Mouse (Mus musculus) A20 (cell line): ENCODE data around the gene Gm13090.

Experiments used
- DNase-seq: peaks from one replicate; pipeline ENCODE4 v3.0.0-alpha.2; 2011; ENCODE audit warnings: low read depth, low spot score

Gene Gm13090

DNA sequence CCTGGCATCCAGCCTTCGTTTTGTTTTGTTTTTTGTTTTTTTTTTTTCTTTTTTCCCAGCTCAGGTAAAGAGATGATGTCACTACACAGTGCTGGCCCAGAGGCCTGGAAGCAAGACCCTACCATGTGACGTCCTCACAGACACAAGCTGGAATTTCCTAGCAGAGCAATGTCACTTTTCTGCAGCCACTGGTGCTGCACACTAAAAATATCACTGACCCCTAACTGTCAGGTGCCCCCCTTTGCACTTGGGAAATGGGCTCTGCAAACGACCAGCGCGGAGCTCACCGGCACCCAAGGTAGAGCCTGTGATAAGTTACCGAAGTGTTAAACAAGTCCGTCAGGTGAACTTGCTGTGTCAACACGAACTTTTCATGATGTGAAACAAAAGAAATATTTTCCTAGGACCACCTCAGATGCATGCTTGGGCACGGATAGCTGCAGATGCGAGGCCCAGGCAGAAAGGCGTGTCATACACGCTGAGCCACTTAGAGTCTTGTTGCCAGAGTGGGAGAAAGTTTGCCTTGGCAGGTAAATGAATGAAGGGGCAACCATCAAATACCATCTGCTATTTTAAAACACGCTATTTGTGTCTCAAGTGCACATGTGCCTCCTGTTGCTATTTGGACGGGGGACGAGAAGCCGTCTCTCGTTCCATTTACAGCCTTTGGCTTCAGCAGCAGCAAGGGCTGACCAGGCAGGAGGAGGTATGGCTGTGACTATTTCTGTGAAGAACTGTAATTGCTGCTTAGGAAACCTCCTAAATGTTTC lies 7.1 kb downstream of the Gm13090 start:
- DNase-seq, result no peak

DNA sequence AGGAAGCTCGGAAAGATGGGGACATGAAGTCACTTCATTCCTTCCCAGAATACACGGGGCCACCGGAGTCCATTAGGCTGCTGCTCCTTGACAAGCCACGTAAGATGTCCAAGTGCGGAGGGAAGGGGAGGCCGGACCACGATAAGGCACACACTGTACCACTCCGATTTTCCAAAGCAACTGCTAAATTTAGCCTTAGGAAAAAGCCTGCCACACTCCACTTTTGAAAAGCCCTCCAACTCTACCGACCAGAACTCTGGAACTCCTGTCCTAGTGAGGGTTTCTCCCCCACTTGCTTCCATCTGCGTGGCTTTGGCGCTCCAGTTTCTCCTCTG lies 7.7 kb downstream of the Gm13090 start:
- DNase-seq, result no peak

DNA sequence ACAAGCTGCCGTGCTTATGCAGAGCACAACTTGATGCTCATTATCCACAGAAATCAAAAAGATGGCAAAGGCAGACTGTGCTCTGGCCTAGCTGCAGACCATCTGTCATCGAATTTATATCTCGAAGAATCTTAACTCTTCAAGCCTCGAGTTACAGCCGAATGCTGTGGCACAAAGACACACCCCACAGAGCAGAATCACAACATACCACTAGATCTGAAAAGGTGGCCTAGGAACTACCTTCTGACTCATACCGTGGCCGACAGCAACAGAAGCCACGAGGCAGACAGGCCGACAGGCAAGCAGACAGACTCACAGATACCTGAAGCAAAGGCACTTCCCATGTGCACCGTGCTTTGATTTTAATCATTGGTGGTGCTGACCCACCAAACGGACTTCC lies 14.3 kb downstream of the Gm13090 start:
- no peak for DNase-seq

DNA sequence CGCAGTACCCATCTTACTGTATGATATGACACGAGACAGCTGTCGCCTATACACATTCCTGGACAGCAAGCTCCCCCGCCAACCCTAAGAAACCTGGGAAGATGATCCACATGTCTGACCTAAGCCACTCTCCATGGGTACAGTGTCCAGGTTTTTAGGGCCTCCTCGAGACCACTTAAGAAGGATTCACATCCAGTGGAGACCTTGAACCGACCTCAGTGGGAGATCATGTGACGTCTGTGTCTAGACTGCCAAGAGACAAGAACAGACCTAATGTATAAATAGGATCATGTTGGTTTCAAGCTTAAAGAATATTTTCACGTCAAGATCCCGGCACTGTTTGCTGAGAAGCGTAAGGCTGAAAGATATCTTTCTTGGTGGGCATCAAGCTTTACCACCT lies 14.8 kb downstream of the Gm13090 start:
- no peak for DNase-seq

DNA sequence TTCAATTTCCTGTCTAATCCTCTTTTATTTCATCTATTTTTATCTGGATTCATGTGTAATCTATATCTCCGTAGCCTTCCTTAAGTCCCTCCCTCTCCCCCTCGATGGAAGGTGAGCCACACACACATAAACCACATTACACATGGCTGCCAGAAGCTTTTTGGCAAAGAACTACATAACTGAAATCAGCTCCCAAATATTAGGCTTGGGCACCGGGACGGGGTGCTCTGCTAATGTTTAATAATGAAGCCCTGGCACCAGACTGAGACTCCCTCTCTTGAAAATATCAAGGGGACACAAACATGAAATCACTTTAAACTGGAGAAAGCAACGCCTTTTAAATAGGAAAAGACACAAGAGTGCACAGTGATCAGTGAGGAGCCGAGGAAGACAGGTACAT lies 16.5 kb downstream of the Gm13090 start:
- DNase-seq, result no peak

DNA sequence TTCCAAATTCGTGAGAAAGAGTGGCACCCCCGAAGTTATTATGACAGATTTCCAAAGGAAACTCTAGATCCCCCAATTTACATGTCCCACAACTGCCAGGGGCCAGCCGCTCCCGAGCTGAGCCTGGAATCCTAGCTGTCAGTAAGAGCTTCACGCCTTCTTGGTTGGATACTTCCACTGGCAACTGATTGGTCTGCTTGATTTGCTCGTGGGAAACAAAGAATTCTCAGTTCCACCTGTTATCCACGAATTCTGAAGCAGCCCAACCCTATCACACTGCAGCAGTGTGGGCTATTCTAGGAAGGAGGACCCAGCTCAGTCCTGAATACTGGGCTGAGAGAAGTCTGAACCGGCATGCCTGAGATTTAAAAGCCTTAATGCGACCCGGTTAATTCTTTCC lies 17.1 kb downstream of the Gm13090 start:
- no peak for DNase-seq

DNA sequence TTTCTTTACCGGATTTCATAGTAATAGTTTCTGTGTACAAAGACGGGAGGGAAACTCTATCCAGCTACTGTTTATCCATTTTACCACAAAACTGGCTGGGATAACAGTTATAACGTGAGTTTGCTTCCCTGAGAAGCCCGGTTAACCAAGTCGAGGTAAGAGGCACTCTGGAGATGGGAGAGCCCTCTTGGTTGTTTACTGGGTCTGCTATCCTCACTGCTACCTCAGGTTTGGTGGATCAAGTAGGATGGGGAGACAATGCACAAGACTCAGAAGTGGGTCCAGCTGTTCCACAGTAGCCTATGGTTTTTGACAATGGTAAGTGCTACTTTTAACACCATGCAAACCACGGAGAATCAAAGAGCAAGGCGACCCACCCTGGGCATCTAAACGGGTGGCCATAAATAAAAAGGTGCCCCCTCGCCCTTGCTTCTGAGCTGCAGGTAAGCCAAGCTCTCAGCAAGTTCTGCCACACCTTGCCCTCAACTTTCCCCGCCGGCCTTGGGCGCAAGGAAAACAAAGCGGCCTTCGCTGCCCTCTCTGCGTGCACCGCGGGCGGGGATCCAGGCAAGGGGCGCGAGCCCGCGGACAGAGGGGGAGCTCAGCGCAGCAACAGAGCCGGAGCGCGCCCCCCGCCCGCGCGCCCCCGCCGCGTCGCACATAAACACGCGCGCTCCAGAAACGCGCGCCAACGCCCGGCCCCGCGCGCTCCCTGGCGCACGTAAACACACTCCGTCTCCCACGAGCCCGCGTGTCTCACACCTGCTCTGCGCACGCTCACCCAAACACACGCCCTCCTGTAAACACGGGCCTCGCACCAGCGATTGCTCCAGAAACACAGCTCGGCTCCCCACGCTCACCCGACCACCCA lies 18.0 kb downstream of the Gm13090 start:
- DNase-seq, result no peak

DNA sequence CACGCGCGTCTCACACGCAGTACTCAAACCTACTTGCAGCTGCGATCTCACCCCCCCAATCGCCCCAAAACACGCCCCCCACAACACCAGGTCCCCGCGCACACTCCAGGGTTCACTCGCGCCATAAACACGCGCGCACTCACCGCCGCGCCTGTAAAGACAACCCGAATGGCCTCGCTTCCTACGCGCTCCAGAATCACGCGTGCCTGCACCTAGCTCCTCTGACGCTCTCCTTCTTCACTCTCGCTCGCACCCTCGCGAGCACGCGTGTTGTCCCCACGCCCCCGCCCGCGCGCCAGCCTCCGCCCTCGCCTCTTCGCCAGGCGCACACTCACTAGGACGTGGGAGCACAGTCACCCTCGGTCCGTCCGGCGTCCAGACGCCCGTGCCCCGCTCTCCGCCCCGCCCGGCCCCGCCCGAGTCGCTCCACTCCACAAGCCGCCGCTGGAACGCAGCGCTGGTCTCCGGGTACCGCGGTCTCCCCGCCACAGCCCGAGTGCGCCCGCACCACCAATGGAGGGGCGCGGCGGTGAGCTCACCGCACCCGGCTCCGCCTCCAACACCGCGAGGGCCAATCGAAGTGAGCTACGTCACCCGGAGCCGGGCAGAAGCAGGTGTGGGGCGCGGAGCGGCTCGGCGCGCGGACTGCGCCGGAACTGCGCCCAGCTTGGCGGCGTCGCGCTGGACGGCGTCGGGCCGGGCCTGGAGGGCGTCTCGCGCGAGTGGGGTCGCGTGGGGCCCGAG lies 18.8 kb downstream of the Gm13090 start:
- DNase-seq, result no peak

DNA sequence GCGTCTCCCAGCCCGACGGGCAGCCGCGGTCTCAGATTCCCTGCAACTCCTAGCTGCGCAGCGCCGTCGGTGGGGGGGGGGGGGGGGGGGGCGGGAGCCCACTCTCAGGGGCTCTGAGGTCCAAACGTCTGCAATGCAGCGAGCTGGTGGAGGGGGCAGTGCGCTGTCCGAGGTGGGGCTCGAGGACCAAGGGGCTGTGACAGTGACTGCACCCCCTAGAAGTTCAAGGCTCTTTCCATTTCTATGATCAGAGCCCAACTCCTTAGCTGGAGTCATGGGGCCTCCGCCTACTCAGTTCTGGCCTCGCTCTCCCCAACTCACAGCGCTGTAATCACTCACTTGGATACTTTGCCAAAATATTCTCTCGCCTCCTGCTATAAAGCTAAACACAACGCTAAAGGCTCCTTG lies 19.5 kb downstream of the Gm13090 start:
- DNase-seq, result no peak

DNA sequence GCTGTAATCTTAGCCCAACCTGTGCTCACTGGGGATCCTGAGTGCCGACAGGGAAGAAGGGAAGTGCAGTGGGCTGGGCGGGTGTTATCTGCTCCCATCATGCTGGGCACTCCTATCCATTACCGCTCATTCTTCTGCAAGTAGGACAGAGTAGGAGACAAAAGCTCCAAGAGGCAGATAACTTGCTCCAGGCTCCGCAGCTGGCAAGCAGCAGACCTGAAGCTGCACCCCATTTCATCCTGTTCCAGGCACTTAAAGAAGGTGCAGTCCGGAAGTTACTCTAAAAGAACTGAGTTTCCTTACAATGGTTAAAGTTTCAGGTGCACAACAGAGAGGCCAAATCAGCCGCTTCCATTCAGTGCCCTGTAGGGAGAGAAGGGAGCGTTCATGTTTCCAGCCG lies 21.9 kb downstream of the Gm13090 start:
- DNase-seq, result no peak

DNA sequence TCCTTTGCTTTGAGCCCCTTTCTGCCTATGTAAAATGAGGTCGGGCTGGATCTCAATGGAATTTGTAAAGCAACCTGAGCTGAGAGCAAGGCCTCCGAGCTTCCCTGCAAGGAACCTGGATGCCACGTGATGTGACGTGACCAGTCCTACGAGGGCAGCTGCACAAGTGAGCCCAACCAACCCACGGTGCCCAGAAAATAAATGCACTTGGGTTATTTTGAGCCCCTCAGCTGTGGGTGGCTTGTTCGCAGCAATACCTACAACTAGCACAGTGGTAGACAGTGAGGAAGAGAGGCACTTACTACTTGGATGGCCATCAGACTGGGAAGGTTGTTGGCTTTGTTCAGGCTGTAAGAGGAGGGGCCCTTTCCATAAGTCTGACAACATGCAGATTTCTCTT lies 25.2 kb downstream of the Gm13090 start:
- DNase-seq, result no peak

DNA sequence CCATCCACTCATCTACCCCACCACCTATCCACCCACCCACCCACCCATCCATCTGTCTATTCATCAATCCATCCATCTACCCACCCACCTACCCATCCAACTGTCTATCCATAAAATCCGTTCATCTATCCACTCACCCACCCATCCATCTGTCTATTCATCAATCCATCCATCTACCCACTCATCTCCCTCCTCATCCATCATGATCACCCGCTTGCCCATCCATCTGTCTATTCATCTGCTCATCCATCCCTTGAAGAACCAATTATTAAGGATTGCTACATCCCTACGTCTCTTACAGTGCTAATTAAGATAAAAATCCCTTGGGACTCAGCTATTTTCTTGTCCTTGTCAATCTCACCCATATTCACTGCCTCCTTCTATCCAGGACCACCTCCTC lies 29.5 kb downstream of the Gm13090 start:
- no peak for DNase-seq

DNA sequence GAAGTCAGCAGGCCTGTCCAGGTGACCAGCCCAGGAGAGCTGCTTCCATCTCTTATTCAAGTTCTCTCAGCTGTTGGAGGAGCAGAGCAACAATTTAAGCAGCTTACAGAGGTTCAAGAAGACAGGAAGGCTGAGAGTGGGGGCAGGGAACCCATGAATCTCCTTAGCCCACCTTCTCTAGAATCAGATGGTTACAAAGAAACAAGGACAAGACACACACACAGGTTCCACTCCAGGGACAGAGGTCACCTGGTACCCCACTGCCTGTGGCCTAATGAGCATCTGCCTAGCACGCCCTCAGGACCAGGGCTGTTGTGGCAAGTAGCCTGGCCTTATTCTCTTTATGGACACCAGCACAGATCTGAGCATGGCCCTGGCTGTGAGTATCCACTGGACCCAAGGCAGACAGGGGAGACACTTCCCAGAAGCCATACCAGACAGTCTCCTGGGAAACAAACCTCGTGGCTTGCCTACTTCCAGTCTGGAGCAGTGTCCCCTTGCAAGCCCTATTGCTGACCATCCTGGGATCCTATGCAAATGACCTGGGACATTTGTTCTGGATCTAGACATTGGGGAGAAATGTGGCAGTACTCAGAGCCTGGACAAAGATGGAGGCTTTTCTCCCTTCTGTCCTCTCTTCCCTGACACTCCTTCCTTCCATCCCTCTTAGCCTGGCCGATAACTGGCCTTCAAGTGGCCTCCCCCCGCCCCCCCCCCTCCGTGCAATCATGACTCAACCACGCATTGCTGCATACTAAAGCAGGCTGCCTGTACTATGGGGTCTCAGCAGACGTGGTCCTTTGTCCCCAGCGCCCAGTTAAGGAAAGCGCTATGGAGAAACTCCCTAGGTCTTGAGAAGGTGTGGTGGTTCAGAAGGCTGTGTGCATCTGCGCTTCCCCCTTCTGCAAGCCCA lies 38.5 kb downstream of the Gm13090 start:
- DNase-seq, result no peak

DNA sequence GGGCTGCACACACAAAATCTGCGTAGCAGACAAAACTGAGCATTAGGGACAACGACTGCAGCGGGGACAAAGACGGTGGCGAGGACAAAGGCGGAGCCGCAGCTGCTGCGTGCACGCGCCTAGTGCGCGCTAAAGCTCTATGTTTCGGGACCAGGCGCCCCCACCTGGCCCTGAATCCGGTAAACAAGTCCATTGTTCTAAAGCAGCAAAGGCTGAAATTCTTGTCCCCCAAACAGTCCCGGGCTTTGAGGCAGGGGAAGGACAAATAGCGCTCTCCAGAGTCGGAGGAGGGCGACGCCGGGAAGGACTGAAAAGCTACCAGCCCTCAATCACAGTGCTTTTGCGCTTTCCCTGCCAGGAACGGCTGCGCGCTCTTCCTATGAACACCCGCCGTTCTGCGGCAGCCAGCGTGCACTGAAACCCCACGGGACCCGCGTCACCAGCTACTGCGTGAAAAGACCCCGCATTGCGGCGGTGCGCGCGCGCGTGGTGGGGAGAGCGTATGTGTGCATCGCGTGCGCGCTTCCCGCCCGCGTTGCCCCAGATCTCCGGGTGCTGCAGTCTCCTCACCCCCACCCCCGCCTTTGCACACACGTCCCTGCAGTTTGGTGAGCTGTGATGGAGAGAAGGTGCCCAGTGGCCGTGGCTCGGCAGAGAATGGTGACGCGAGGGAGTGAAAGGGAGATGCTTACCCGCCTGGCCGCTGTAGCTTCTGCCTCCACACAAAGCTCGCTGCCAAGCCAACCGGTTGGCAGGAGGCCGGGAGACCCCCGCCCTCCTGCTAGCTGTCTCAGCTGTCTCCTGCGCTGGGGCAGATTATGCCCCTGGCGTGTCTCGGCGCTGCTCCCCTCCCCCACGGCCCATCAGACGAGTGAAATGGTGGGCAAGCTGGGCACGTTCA lies 39.5 kb downstream of the Gm13090 start:
- DNase-seq, result no peak

DNA sequence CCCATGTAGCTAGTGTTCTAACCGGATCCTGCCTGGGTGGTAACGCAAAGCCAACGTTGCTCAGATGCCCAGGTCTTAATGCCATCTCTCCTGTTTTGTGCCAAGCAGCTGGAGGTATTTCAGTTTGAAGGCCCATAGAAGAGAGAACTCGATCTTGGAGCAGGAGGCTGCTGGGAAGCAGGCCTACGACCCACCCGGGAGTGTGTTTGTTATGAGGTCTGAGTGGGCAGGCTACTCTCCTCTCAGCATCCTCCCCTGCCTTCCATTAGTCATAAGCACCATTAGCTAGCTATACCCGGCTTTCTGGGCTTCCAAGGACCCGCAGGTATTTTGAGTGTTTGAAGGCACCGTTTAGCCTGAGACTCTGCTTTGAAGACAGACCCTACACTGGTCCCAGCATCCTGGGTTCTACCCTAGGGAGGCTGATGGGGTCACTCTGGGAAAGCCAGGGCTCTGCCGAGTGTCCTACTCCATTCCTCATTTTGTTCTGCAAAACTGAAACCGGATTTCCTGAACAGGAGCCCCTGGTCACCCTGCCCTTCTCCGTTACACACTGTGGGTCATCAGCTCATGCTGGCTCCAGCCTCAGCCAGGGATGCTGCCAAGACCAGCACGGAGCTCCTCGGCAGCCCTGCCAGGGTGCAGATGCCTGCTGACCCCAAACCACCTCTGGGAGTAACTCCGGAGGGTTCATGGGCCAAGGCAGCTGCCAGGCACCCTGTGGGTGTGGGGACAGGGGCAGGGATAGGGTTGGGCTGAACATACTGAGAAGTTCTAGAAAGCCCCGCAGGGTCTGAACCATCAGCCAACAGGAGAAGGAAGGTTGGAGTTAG lies 40.6 kb downstream of the Gm13090 start:
- DNase-seq, result no peak

DNA sequence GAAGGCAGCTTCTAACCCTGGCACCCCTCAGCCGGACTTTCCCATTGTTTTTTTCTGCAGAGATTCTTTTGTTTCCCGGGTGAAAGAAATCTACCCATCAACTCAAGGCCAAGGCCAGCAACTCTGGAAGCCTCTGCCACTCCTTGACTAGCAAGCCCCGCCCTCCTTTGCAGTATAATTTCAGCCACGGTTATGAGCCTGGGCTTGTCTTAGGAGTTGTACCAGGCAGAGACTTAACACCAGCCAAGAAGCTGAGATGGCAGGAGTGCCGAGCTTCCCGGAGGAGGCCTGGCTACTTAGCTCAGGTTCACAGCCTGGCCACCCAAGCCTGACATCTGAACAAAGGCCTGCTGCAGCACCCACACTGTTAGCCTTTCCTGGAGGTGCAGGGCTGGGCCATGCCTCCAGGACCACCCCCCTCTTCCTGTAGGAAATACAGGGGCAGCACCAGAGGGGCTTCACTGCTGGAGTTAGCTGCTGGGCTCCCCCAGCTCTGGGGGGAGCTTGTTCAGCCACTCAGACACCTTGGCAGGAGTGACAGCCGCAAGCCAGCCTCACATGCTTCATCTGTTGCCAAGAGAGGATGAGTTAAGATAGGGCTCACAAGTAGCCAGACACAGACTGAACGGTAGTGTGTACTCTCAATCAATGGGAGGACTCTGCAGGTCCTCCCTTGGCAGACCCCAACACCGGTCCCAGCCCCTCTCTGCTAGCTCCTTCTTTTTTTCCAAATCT lies 41.6 kb downstream of the Gm13090 start:
- DNase-seq, result no peak

DNA sequence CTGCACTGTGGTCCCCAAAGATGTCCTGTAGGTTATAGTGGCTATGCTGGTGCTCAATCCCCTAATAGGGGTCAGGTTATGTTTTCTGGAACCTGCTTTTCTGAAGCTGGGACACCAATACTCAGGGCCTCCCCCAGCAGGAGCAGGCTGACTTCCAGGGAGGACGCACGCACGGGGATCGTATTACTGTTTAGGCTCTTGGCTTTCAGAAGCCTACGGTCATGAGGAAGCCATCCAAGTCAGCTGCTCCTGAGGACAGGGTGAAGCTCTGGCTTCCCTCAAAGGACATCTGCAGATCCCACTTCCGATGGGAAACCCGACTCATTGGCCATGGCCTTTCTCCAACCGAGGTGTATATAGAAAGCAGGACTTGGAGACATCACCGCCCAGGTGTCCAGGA lies 43.1 kb downstream of the Gm13090 start:
- DNase-seq, result no peak

DNA sequence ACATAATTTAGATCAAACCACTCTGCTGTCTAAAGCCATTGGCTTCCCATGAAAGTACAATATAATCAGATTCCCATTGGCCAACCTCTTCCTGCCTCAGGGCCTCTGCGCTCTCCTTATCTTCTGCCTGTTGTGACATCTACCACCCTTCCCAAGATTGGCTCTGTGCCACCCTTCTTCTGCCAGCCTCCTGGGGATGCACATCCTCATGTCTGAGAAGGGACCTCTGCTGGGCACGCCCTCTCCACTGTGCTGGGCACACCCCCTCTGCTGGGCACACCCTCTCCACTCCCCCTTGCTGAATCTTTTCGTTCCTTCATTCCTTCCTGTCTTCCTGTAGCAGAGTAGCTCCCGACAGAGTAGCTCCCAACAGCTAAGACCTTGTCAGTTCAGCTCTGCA lies 44.4 kb downstream of the Gm13090 start:
- DNase-seq, result no peak

DNA sequence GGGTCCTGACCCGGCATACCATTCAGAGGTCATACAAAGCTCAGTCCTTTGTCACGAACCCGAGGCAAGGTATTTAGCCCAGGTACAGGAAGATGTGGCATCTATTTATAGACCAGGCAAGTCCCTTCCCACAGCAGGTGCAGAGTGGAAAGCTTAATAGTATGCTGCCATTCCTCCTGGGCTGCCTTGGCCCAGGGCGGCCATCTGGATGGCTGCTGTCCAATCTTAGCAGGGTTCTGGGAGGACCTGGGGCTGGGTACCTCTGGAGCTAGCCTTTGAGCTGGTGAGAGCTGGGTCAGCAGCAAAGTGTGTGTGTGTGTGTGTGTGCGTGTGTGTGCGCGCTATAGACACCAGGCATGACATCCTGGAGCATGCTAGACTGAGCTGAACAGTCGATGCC lies 46.1 kb downstream of the Gm13090 start:
- no peak for DNase-seq
